Mouse (Mus musculus) activated CD4-positive, CD25-positive, alpha-beta regulatory T cell, adult 9 weeks (primary cell): ENCODE data around the gene Siglece. TPM values are rescaled to one million over a fixed set of nuclear protein-coding genes. Genes with fewer than 3 reads are reported as not detected.

Experiments used
- polyA plus RNA-seq: library from polyadenylated mRNA; unstranded; fragments of 100-300 nt; shearing (Covaris generic); gene quantifications from one replicate; pipeline ENCODE4 v1.2.1, GENCODE M21; 2017

The Siglece gene
- polyA plus RNA-seq: 1.4 TPM

GRCm38 (mm10) chr7:43660002-43660401, at the start of gene Siglece:
Gene Siglece, minus strand, starts transcription at chr7:43660161.

GRCm38 (mm10) chr7:43690118-43690517, 30.2 kb upstream of the Siglece start, which contains the start of gene Klk14:
Gene Klk14, plus strand, starts transcription at chr7:43690418.

GRCm38 (mm10) chr7:43671809-43672580, 12.0 kb upstream of the Siglece start, which contains the start of gene Ctu1:
Gene Ctu1, plus strand, starts transcription at chr7:43672016.

GRCm38 (mm10) chr7:43634500-43634899, 25.5 kb downstream of the Siglece start, which contains the start of gene Ceacam18:
Gene Ceacam18, plus strand, starts transcription at chr7:43634707.

GRCm38 (mm10) chr7:43606896-43607742, 52.8 kb downstream of the Siglece start, which contains the start of gene Zfp819:
Gene Zfp819, plus strand, starts transcription at chr7:43607169.

Other genes starting within 250 kb of the Siglece start
- not detected for gene Lim2, start 232.5 kb downstream of the Siglece start, polyA plus RNA-seq
- gene Nkg7, start 223.1 kb downstream of the Siglece start, polyA plus RNA-seq: 186 TPM
- gene Cldnd2, start 219.4 kb downstream of the Siglece start, polyA plus RNA-seq: not detected
- 153 TPM for gene Etfb, start 216.1 kb downstream of the Siglece start, polyA plus RNA-seq
- not detected for gene Gm45233, start 216.0 kb downstream of the Siglece start, polyA plus RNA-seq
- 3.5 TPM for gene Vsig10l, start 197.0 kb downstream of the Siglece start, polyA plus RNA-seq
- gene Iglon5, start 170.1 kb downstream of the Siglece start, polyA plus RNA-seq: not detected
- gene 4931406B18Rik, start 154.2 kb downstream of the Siglece start, polyA plus RNA-seq: not detected
- 0.29 TPM for gene Cd33, start 115.7 kb downstream of the Siglece start, polyA plus RNA-seq
- 5.5 TPM for gene Zfp658, start 97.9 kb downstream of the Siglece start, polyA plus RNA-seq
- 13.9 TPM for gene Zfp719, start 80.6 kb downstream of the Siglece start, polyA plus RNA-seq
- not detected for gene Zfp819, start 53.0 kb downstream of the Siglece start, polyA plus RNA-seq
- gene Ceacam18, start 25.5 kb downstream of the Siglece start, polyA plus RNA-seq: not detected
- gene Ctu1, start 11.9 kb upstream of the Siglece start, polyA plus RNA-seq: 3.6 TPM
- gene Klk14, start 30.3 kb upstream of the Siglece start, polyA plus RNA-seq: not detected
- gene Klk13, start 52.4 kb upstream of the Siglece start, polyA plus RNA-seq: not detected
- gene Klk12, start 108.7 kb upstream of the Siglece start, polyA plus RNA-seq: not detected
- gene Klk11, start 114.4 kb upstream of the Siglece start, polyA plus RNA-seq: 0.38 TPM
- not detected for gene Klk10, start 120.9 kb upstream of the Siglece start, polyA plus RNA-seq
- gene Klk9, start 131.7 kb upstream of the Siglece start, polyA plus RNA-seq: 0.43 TPM
- gene Klk8, start 137.4 kb upstream of the Siglece start, polyA plus RNA-seq: 144 TPM
- 0.24 TPM for gene Klk7, start 151.1 kb upstream of the Siglece start, polyA plus RNA-seq
- gene Klk6, start 164.3 kb upstream of the Siglece start, polyA plus RNA-seq: not detected
- not detected for gene Klk5, start 181.8 kb upstream of the Siglece start, polyA plus RNA-seq
- not detected for gene Klk4, start 221.0 kb upstream of the Siglece start, polyA plus RNA-seq